Mouse (Mus musculus) kidney, adult 2 months (tissue): ENCODE results near the gene Actg2. TPM values are rescaled to one million over a fixed set of nuclear protein-coding genes. Genes with fewer than 3 reads are reported as not detected.

ENCODE experiments used
- DNase-seq: peaks from one replicate; pipeline ENCODE4 v3.0.0; 2021
- H3K27ac ChIP-seq: fragments of 200-500 bp; 2 replicates; pipeline ENCODE4 v1.5.1; 2012; ENCODE audit warnings: low read depth, low read length, control low read depth, inconsistent platforms; ENCODE audit not compliant: insufficient read depth
- H3K27me3 ChIP-seq: fragments of 200-500 bp; replicated peaks from 2 replicates; pipeline ENCODE4 v1.6.1; 2012; ENCODE audit warnings: mild to moderate bottlenecking, moderate library complexity, low read length, inconsistent platforms; ENCODE audit not compliant: control insufficient read depth, insufficient read depth
- H3K36me3 ChIP-seq: fragments of 200-500 bp; 2 replicates; pipeline ENCODE4 v1.6.1; 2012; ENCODE audit warnings: mild to moderate bottlenecking, moderate library complexity, low read length, inconsistent platforms; ENCODE audit not compliant: control insufficient read depth, insufficient read depth
- H3K4me1 ChIP-seq: fragments of 200-500 bp; 2 replicates; pipeline ENCODE4 v1.6.1; 2011; ENCODE audit warnings: low read length; ENCODE audit not compliant: control insufficient read depth, insufficient read depth
- H3K4me3 ChIP-seq: fragments of 200-500 bp; 2 replicates; pipeline ENCODE4 v1.5.1; 2011; ENCODE audit warnings: mild to moderate bottlenecking, low read depth, low read length, control low read depth; ENCODE audit not compliant: insufficient read depth
- CTCF ChIP-seq: fragments of 200-500 bp; conservative IDR thresholded peaks from 2 replicates; pipeline ENCODE4 v1.5.1; 2011; ENCODE audit warnings: low read depth, mild to moderate bottlenecking, control low read depth, low read length, moderate library complexity, mixed read lengths; ENCODE audit not compliant: insufficient read depth, insufficient read length
- POLR2A ChIP-seq: fragments of 200-500 bp; IDR thresholded peaks from one replicate; pipeline ENCODE4 v1.6.1; 2011; ENCODE audit warnings: low read depth, low read length, control low read depth
- WGBS: fragments of 180-500 bp; shearing (Covaris S2); methylation state at CpG from one replicate; pipeline ENCODE4 v1.1.7; 2018; 5-methylcytosine and 5-hydroxymethylcytosine counted together
- polyA plus RNA-seq: library from polyadenylated mRNA; depleted of rRNA; stranded (reverse); fragments of >200 nt; gene quantifications from 2 replicates; pipeline ENCODE4 v1.2.3, GENCODE M21; 2012

The Actg2 gene
- polyA plus RNA-seq, 1 experiment, result 2.0 TPM

DNA sequence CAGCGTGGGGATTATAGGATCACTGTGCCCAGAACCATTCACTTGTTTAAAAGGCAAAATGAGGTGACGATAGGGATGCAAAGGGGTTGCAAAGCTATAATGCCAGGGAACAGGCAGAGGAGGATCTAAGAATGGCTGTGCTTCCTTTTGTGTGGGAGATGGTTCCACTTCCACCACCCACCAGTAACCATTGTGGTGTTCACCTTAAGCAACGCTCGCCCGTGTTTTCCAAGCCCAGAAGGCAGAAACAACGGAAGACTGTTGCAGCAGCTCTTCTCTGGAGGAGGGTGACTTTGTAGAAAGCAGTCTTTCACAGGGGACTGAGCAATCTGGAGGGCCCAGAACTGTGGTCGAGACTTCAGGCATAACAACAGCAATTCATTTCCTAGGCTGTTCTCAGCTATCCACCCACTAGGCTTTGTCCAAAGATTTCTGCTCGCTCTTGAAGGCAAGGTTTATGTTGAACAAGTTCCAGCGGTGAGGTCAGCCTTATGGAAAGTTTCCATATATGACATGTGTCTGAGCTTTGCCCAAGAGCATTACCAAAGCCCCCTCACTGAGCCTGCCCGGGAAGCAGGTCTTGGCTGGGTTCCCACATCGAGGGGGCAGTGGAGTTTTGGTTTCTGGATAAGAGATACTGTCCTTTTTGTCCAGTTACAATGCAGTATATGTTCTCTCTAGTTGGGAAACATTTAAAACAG is 5.8 kb upstream of the Actg2 start:
- no peak for TF ChIP-seq POLR2A
- no peak for TF ChIP-seq CTCF
- peaks cover 2% of the 10 kb centered on the region for H3K36me3 ChIP-seq
- DNase-seq, result no peak
- H3K4me1 ChIP-seq, result no peaks in the 10 kb centered on the region
- H3K27ac ChIP-seq, result no peak overlapping the region
- WGBS, result 80% methylated on average over 11 of the region's 11 CpGs
- no peak overlapping the region for H3K4me3 ChIP-seq
- H3K27me3 ChIP-seq, result no peaks in the 10 kb centered on the region

DNA sequence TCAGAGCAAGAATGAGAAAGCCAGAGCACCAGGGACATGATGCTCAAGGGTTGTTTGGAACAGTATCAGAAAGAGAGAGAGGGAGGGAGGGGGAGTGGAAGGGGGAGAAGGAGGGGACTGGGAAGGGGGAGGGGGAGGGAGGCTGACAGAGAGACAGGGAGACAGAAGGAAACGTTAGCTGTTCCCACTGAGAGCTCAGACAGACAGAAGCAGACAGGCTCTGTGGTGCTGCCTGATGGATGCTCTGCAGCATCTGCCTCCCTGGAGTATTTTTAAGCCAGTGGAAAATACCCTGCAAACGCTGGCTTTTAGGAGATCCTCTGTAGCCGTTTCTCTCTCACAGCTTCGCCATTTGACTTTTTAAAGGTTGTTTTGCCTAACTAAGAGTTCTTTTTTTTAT is 4.0 kb upstream of the Actg2 start:
- no peak overlapping the region for H3K4me3 ChIP-seq
- DNase-seq, result no peak
- no peaks in the 10 kb centered on the region; the same call in 1 of the 2 replicates for H3K36me3 ChIP-seq
- H3K4me1 ChIP-seq, result no peaks in the 10 kb centered on the region
- WGBS, result 52% methylated on average over 4 of the region's 4 CpGs
- TF ChIP-seq POLR2A (no peak), CTCF (no peak)
- H3K27ac ChIP-seq, result no peak overlapping the region
- H3K27me3 ChIP-seq, result no peaks in the 10 kb centered on the region

DNA sequence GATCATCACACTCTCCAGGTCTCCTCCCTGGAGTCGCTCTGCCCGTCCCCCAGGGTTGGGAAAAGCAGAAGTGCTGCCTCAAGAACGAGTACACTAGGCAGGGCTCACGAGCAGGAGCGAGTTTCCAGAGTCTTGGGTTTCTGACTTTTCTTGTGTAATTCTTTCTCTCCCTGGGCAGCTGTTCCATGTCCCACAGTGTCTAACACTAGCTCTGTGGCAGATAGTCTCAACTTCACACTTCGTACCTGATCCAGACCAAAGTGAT is 662 bp upstream of the Actg2 start:
- no peak for DNase-seq
- Histone ChIP-seq H3K36me3 (no peaks in the 10 kb centered on the region), H3K4me1 (no peaks in the 10 kb centered on the region), H3K4me3 (no peak overlapping the region), H3K27ac (no peak overlapping the region), H3K27me3 (no peaks in the 10 kb centered on the region)
- TF ChIP-seq POLR2A (no peak), CTCF (no peak)
- WGBS, result 61% methylated on average over 6 of the region's 6 CpGs

DNA sequence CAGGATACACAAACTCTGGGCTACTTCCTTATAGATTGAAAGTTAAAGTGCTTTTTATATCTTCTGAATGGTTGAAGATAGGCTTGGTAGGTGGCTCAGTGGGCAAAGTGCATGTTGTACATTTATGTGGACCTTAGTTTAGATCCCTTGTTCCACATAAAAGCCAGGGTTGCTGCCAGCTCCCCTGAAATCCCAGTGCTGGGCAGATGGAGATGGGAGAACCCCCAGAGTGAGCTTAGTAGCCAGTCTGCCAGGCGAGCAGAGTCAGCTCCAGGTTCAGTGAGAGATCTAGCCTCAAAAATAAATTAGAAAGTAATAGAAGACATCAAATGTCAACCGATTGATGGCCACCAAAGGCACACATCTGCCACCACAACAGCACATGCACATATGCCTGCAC is 3.5 kb downstream of the Actg2 start:
- DNase-seq, result no peak
- no peaks in the 10 kb centered on the region for H3K27me3 ChIP-seq
- no peak overlapping the region for H3K27ac ChIP-seq
- H3K4me1 ChIP-seq, result no peaks in the 10 kb centered on the region
- H3K4me3 ChIP-seq, result no peak overlapping the region
- 83% methylated on average over 2 of the region's 2 CpGs for WGBS
- H3K36me3 ChIP-seq, result no peaks in the 10 kb centered on the region
- TF ChIP-seq CTCF (no peak), POLR2A (no peak)

DNA sequence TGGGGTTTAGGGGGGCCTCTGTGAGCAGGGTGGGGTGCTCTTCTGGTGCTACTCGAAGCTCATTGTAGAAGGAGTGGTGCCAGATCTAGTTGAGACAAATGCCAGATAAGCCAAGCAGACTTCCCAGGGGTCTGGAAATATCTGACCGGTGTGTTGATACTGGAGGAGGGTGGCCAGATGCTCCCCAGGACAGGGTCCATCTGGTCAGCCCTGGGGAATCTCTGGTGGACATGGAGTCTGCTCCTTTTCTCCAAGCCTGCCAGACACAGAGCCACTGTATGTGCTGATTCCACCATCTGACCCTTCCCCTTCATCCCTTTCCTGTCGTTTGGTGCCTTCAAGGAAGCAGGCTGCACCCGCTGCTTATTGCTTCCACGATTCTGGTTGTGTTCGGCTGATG is 12.9 kb downstream of the Actg2 start:
- Histone ChIP-seq H3K4me3 (no peak overlapping the region), H3K27me3 (no peaks in the 10 kb centered on the region), H3K36me3 (no peaks in the 10 kb centered on the region), H3K27ac (no peak overlapping the region), H3K4me1 (no peaks in the 10 kb centered on the region)
- 56% methylated on average over 6 of the region's 6 CpGs for WGBS
- DNase-seq, result no peak
- no peak for TF ChIP-seq POLR2A
- TF ChIP-seq CTCF, result no peak

DNA sequence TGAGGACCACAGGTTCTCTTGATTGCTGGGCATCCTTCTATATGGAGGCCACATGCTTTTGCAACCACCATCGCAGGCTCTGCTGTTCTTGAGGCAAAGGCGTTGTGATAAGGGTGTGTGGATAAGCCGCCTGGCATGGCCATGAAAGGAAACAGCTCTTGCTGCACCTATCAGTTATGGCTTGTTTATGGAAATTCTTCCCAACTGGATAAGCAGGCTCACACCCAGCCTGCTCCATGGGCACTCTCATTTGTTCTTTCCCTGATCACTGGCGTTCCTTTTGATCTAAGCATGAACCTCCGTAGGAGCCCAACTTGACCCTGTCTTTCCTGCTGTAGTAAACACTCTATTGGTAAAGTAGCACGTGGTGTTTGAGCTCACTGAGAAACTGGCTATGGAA is 14.3 kb downstream of the Actg2 start:
- H3K4me1 ChIP-seq, result no peaks in the 10 kb centered on the region
- no peaks in the 10 kb centered on the region for H3K36me3 ChIP-seq
- no peak for TF ChIP-seq CTCF
- no peak for TF ChIP-seq POLR2A
- no peaks in the 10 kb centered on the region for H3K27me3 ChIP-seq
- no peak overlapping the region for H3K4me3 ChIP-seq
- 68% methylated on average over 6 of the region's 6 CpGs for WGBS
- no peak for DNase-seq
- H3K27ac ChIP-seq, result no peak overlapping the region

DNA sequence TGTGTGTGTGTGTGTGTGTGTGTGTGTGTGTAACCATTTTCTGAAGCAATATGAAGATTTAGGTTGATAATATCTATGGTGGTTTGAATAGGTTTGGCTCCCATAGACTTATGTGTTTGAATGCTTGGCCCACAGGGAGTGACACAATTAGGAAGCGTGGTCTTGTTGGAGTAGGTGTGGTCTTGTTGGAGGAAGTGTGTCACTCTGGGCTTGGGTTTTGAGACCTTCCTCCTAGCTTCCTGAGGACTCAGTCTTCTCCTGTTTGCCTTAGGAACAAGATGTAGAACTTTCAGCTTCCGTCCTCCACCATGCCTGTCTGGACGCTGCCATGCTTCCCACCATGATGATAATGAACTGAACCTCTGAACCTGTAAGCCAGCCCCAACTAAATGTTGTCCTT is 17.4 kb downstream of the Actg2 start:
- no peak for TF ChIP-seq CTCF
- no peak for TF ChIP-seq POLR2A
- H3K4me3 ChIP-seq, result no peak overlapping the region
- WGBS, result 79% methylated on average over 3 of the region's 3 CpGs

More for the DNA sequence above, 17.4 kb downstream of the Actg2 start:
- no peak for DNase-seq
- Histone ChIP-seq H3K27me3 (no peaks in the 10 kb centered on the region), H3K36me3 (no peaks in the 10 kb centered on the region), H3K27ac (no peak overlapping the region), H3K4me1 (no peaks in the 10 kb centered on the region)
